Mouse (Mus musculus) urinary bladder, adult 2 months (tissue): Measurements from ENCODE around the gene Fas. TPM values are rescaled to one million over a fixed set of nuclear protein-coding genes. Genes with fewer than 3 reads are reported as not detected.

Experiments used
- DNase-seq: peaks from one replicate; pipeline ENCODE4 v3.0.0; 2022; ENCODE audit warnings: low spot score
- polyA plus RNA-seq: library from polyadenylated mRNA; depleted of rRNA; stranded (reverse); fragments of >200 nt; gene quantifications from 2 replicates; pipeline ENCODE4 v1.2.3, GENCODE M21; 2012; rRNA removed

The Fas gene
- 15.6 and 16.7 TPM in 2 replicates for polyA plus RNA-seq

DNA sequence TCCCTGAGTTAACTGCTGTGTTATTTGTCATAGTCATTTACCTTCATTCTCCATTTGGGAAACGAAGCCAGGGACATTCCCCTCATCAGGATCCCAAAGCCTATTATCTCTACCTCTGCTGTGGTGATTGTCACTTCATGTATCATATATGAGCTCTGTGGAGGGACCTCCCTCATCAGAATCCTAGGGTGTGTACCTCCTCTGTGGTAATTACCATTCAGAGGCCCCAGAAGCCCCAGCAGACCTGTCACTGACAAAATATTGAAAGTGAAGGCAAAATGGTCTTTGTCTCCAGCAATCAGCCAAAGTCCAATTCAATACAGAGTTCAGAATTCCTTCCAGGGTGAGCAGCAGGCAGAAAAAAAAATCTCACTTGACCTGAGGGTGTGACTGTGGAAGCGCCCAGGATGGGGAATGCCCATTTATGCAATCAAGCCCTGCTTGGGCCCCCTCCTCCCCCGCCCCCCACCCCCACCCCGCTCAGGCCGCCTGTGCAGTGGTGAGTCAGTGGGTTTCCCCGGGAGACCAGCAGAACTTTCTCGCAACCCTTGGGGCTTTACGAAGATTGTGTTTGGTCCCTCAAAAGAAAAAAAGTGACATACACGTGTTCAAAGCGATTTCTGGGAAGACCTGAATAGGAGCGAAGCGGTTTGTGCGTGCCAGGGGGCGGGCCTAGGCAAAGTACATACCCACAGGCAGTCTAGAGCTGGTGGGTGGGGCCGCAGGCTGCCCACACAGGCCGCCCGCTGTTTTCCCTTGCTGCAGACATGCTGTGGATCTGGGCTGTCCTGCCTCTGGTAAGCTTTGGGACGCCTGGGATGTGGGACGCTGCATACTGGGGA lies at the start of gene Fas:
Gene Fas (plus strand): TSS at position 719 of the 842 bp plus-strand sequence.
- peak; percentile 64 for DNase-seq

- no peak for DNase-seq
Measured at GRCm38 (mm10) chr19:34241247-34241915, 49.1 kb upstream of the Fas start.

DNA sequence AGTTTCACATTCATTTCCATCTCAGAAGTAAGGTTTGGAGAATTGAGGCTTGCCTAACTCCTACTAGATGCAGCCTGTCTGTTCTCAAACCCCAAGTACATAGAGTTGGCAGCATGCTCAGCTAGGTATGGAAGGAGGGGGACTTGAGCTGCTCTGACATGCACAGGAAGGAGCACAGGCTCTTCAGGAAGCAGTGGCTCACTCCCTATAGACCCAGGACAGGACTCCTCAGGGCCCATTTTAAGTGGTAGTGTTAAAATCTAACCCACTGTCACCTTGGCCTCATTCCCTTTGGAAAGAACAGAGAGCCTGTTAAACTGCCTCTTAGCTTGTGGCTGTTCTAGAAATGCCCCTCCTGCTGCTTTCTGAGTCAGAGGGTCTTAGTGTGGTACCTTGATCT lies 47.5 kb upstream of the Fas start:
- DNase-seq = no peak

DNA sequence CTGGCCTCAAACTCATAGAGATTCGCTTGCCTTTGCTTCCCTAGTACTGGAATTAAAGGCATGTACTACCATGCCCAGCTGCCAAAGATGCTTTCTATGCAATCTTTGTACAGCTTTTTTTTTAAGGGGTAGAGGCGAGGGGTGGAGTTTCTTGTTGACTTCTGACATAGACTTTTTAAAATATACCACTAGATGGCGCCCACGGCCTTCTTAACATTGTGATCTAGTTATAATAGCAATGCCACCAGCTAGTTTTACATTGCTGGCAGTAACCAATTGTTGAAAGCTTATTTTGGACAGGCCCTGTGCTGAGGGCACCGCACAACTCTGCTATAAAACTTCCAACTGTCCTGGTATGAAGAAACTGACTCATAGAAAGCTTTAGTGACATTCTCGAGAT lies 46.4 kb upstream of the Fas start:
- DNase-seq = no peak

DNA sequence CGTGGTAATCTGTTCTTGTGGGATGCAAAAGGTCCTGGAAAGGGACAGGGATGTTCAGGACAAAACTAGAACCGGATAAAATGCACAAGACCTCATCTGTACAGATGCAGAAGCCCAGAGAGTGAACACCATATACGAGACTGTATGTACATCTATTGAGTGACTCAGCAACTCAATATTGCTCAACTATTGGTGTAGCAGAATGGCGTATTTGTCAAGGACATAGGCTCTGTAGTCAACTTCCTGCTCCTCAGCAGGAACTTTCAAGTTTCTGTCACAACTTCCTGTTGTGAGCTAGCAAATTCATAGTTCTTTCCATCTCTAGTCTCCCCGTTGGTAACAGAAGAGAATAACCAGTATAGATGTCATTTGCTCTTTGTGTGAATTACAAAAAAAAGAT lies 41.9 kb upstream of the Fas start:
- no peak for DNase-seq

DNA sequence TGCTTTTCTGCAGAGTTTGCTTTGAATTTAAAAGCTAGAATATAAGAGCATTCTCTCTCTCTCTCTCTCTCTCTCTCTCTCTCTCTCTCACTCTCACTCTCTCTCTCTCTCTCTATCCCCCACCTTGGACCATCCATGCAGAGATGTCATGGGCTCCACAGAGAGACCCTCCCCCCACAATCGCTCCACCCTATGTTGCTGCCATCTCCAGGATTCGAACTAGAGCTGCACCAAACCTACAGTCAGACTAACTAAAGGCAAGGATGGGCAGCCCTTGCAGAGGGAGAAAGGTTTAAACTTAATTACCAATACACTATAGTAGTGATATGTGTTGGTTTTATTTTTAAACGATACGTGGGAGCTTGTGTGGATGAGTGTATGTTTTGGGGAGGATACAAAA lies 39.8 kb upstream of the Fas start:
- no peak for DNase-seq

- DNase-seq = no peak
Measured at GRCm38 (mm10) chr19:34251900-34252299, 38.6 kb upstream of the Fas start.

GRCm38 (mm10) chr19:34252450-34252849 lies 38.0 kb upstream of the Fas start:
- no peak for DNase-seq

GRCm38 (mm10) chr19:34254101-34254879 lies 36.2 kb upstream of the Fas start:
- DNase-seq = no peak

DNA sequence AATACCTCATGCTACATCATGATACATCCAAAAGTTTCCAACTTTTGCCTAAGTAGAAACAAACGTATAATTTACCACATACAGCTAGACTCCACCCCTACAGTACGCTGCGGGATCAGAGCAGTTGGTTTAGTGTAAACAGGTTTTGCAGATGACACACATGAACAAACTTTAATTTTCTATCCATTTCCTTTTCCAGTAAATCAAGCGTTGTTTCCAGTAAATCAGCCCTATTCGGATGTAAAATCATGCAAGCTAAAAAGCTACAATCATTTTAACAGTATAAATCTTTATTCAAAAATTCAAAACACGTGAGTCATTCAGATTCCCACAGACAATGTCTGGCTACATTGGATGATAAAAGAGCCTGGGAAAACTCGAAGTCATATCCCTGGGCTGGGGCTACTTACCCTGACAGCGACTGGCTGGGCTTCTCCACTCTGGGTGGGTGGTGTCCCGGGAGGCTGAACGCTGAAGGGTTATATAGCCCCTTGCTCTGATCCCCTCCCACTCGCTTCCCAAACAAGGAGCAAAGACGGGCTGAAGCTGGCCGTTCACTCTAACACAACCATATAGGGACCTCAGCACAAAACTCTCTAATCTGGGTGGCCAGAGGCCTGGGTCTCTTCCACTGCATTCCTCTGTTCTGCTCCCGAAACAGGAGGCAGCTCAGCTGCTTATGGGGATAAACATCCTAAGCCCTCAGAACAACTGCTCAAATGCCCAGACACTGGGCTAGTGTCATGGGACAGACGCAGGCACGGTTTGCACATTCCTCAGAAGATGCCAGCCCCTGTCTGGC lies 35.4 kb upstream of the Fas start, which contains the start of gene Acta2:
Gene Acta2 (minus strand): TSS at position 711 of the 802 bp plus-strand sequence.
- peak; percentile 56 for DNase-seq

GRCm38 (mm10) chr19:34256149-34256548 lies 34.3 kb upstream of the Fas start:
- no peak for DNase-seq

DNA sequence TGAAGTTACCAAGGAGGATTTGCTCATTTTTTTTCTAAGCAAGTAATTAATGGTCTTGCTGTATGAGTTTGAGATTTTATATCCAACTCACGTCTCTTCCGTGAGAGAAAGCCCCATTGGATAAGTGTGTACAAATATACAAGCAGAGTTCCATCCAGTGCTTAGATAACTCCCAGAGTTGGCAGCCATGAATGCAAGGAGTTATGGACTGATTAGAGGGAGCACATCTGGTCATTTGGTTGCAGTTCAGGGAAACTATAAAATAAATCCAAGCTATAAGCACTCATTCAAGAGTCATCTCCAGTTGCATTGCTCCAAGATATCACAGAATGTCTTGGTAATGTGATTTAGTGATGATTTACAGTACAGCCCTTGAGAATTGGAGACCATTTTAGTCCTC lies 33.5 kb upstream of the Fas start:
- DNase-seq = no peak

DNA sequence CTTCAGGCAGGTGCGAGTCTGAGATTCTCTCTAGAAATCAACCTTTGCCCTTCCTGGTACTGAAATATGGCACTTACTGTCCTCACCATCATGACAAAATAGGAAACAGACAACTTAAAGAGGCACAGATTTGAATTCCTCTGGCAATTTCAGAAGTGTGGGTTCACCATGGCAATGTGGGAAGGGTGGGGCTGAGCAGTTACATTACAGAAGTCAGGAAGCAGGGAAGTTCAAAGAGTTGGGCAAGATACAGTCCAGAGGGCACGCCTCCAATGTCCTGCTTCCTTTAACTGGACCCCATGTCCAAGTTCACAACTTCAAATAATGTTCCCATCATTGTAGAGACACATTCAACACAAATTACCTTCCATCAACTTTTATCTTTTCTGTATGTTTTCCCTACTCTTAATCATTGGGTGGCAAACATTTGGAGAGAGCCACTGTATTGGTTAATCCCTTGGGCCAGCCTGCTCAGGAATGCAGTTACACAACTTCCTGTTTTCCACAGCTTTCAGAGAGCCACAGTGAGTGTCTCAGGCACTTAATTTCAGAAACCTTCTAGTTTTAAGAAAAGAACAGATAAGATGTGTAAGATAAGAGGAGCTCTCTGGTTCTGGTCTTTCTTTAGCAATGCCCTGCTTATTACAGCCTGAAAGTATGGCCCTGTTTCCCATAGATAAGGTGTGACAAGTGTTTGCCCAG lies 28.0 kb upstream of the Fas start:
- DNase-seq = no peak

DNA sequence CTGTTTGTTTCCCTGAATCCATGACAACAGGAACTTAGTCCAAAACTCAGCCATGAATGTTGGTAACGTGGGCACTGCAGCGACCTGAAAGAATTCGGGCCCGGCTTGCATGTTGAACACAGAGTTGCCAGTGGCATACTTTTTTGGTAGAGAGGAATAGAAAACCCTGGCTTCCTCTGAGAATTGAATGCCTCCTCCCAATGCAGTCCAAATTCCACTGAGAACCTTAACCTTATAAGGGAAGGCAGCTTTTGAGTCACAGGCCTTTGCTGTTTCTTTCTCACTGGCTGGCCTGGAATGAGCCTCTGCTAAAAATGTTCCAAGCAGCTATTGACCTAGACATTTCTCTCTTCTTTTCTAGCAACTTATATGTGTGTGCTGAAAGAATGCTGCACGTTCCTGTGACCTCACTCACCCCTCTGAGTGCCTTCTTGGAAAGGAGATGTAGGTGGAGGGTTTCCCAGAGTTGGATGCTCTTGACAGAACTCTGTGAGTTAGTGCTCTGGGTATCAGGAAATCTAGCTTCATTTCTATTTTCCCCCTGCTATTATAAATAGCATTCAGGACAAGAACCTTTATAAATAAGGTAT lies 24.8 kb upstream of the Fas start:
- DNase-seq = no peak

GRCm38 (mm10) chr19:34268991-34269390 lies 21.5 kb upstream of the Fas start:
- no peak for DNase-seq

- DNase-seq = no peak
Measured at GRCm38 (mm10) chr19:34270106-34270726, 20.2 kb upstream of the Fas start.

GRCm38 (mm10) chr19:34270824-34271464 lies 19.5 kb upstream of the Fas start:
- no peak for DNase-seq

DNA sequence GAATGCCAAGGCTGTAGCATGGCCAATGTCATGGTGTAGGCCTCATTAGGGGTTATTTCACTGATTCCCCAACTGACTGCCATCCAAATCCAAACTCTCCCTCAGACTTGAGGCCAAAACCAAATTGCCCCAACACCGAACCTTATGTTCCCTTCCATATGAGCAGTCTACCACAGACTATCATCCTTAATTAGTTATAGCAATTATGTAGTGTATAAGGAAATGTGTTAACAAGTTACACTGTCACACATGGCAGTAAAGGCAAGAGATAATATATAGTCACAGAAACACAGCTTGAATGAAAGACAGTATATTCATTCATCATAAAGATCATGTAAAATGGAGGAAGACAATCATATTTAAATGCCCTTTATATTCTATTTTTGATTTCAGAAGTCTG lies 17.4 kb upstream of the Fas start:
- no peak for DNase-seq

DNA sequence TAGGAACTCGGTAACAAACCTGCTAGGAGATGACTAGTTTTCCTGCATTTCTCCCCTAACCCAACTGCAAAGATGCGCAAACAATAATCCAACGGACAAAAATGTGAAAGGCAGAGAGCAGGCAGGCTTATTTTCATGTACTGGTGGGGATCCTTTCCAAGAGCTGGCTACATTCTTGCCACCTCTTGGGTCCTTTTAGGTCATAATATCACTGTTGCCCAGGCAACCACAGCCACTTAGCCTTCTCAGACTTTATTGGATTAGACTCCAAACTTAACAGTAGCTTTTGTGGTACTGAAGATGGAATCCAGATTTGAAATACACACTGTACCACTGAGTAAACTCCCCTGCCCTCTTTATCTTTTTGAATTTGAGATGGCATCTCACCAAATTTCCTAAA lies 12.4 kb upstream of the Fas start:
- DNase-seq = no peak

DNA sequence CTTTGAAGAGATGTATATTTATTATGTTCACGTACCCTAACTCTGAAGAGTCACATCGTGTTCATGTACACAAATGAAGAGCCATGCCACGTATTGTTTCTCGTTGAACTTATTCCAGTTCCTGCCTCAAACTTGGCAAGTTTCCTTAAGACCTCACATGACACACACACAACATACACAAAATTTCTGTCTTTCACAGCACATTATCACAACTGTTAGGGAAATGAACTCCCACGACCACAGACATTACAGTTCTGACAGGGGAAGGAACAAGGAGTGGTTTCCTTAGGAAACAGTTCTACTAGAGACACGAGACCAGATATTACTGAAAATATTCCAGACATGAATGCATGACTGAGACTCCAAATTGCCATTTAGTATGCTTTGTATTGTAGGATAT lies 6.9 kb upstream of the Fas start:
- no peak for DNase-seq
